Mouse (Mus musculus): ENCODE results near the gene Smn1. TPM values are rescaled to one million over a fixed set of nuclear protein-coding genes. Genes with fewer than 3 reads are reported as not detected.
"Not testable (repeated sequence)": the region's sequence is repeated elsewhere in the genome, so short reads cannot be mapped to it uniquely, and the experiment has no call there.

Gene Smn1
- polyA plus RNA-seq, 1 experiment from 2014 or later: 29.5 TPM

GRCm38 (mm10) chr13:100166378-100166777 is 41.7 kb downstream of the Smn1 start:
- H3K9ac ChIP-seq (ENCODE audit: low read length); H3K4me2 ChIP-seq (ENCODE audit: low read length); H3K27ac ChIP-seq (replicated peaks in 1 of 2; ENCODE audit: control insufficient read depth in 1 of 2, insufficient read depth in 1 of 2, low read depth in 2 of 2, low read length in 2 of 2); H3K4me3 ChIP-seq (ENCODE audit: control insufficient read depth in 1 of 2, insufficient read depth in 1 of 2, low read depth in 1 of 2, low read length in 2 of 2); H3K9me3 ChIP-seq (ENCODE audit: control insufficient read depth, low read length); H3K27me3 ChIP-seq (ENCODE audit: control insufficient read depth, insufficient read depth, low read length); H3K4me1 ChIP-seq (ENCODE audit: control insufficient read depth in 2 of 2, insufficient read depth in 2 of 2, low read length in 2 of 2); ATAC-seq (ENCODE audit: insufficient number of reproducible peaks, insufficient read depth, low FRiP score, low read depth); H3K36me3 ChIP-seq (ENCODE audit: control insufficient read depth, insufficient read depth, low read length): not testable (repeated sequence)
- WGBS: 59% methylated on average over 2 of the region's 2 CpGs

- not testable (repeated sequence) for H3K36me3 ChIP-seq (ENCODE audit: control insufficient read depth, insufficient read depth, low read length); ATAC-seq (ENCODE audit: insufficient number of reproducible peaks, insufficient read depth, low FRiP score, low read depth); H3K4me3 ChIP-seq (ENCODE audit: control insufficient read depth in 1 of 2, insufficient read depth in 1 of 2, low read depth in 1 of 2, low read length in 2 of 2); H3K9ac ChIP-seq (ENCODE audit: low read length); H3K9me3 ChIP-seq (ENCODE audit: control insufficient read depth, low read length); H3K4me2 ChIP-seq (ENCODE audit: low read length); H3K4me1 ChIP-seq (ENCODE audit: control insufficient read depth in 2 of 2, insufficient read depth in 2 of 2, low read length in 2 of 2); H3K27ac ChIP-seq (replicated peaks in 1 of 2; ENCODE audit: control insufficient read depth in 1 of 2, insufficient read depth in 1 of 2, low read depth in 2 of 2, low read length in 2 of 2); H3K27me3 ChIP-seq (ENCODE audit: control insufficient read depth, insufficient read depth, low read length)
- WGBS: 50% methylated on average over 3 of the region's 5 CpGs
Measured at GRCm38 (mm10) chr13:100174360-100174759, 49.7 kb downstream of the Smn1 start.

- not testable (repeated sequence) for H3K27me3 ChIP-seq (ENCODE audit: control insufficient read depth, insufficient read depth, low read length); ATAC-seq (ENCODE audit: insufficient number of reproducible peaks, insufficient read depth, low FRiP score, low read depth); H3K27ac ChIP-seq (replicated peaks in 1 of 2; ENCODE audit: control insufficient read depth in 1 of 2, insufficient read depth in 1 of 2, low read depth in 2 of 2, low read length in 2 of 2); H3K4me3 ChIP-seq (ENCODE audit: control insufficient read depth in 1 of 2, insufficient read depth in 1 of 2, low read depth in 1 of 2, low read length in 2 of 2); H3K9ac ChIP-seq (ENCODE audit: low read length); H3K36me3 ChIP-seq (ENCODE audit: control insufficient read depth, insufficient read depth, low read length); H3K4me1 ChIP-seq (ENCODE audit: control insufficient read depth in 2 of 2, insufficient read depth in 2 of 2, low read length in 2 of 2); H3K4me2 ChIP-seq (ENCODE audit: low read length); H3K9me3 ChIP-seq (ENCODE audit: control insufficient read depth, low read length)
Measured at GRCm38 (mm10) chr13:100183111-100183510, 58.5 kb downstream of the Smn1 start.

Other genes starting within 250 kb of the Smn1 start
- gene Cartpt, start 223.8 kb upstream of the Smn1 start, polyA plus RNA-seq (2014; fragmentation: Nextera tagmentation; extraction: Ambion mirVana): 0.68 TPM in 1 of 2 replicates, not detected in the other
- gene Mccc2, start 109.2 kb upstream of the Smn1 start, polyA plus RNA-seq (2014; fragmentation: Nextera tagmentation; extraction: Ambion mirVana): 27.5 and 29.2 TPM in 2 replicates
- 14.6 and 21.9 TPM in 2 replicates for gene Bdp1, start 20.8 kb upstream of the Smn1 start, polyA plus RNA-seq (2014; fragmentation: Nextera tagmentation; extraction: Ambion mirVana)
- gene Serf1, start 16.8 kb upstream of the Smn1 start, polyA plus RNA-seq (2014; fragmentation: Nextera tagmentation; extraction: Ambion mirVana): 128 and 146 TPM in 2 replicates
- 0.23 and 0.24 TPM in 2 replicates for gene Naip2, start 77.2 kb downstream of the Smn1 start, polyA plus RNA-seq (2014; fragmentation: Nextera tagmentation; extraction: Ambion mirVana)
- 0.20 and 0.22 TPM in 2 replicates for gene Naip5, start 121.5 kb downstream of the Smn1 start, polyA plus RNA-seq (2014; fragmentation: Nextera tagmentation; extraction: Ambion mirVana)
- gene Naip6, start 192.8 kb downstream of the Smn1 start, polyA plus RNA-seq (2014; fragmentation: Nextera tagmentation; extraction: Ambion mirVana): 0.08 and 0.20 TPM in 2 replicates